Mouse (Mus musculus) forebrain, postnatal 0 days (tissue): ENCODE data around the gene Fads6. TPM values are rescaled to one million over a fixed set of nuclear protein-coding genes. Genes with fewer than 3 reads are reported as not detected.
A peak's percentile ranks its signal among the peaks of the same experiment; 100 is the strongest.

Source experiments
- ATAC-seq: fragments of 200-750 bp; cut with Nextera tagmentation; 2 replicates; pipeline ENCODE4 v1.8.0; 2017; ENCODE audit warnings: mild to moderate bottlenecking, moderate library complexity
- DNase-seq: peaks from one replicate; pipeline ENCODE4 v3.0.0-alpha.2; 2015
- H3K27ac ChIP-seq: fragments of 300-500 bp; sonication (generic); 2 replicates; pipeline ENCODE4 v1.5.1; 2014; ENCODE audit warnings: low read depth, mild to moderate bottlenecking, antibody characterized with exemption, low read length, moderate library complexity, mixed read lengths
- H3K27me3 ChIP-seq: fragments of 300-500 bp; sonication (generic); 2 replicates; pipeline ENCODE4 v1.6.1; 2014; ENCODE audit warnings: mild to moderate bottlenecking, low read length, mixed read lengths; ENCODE audit not compliant: insufficient read depth
- H3K36me3 ChIP-seq: fragments of 300-500 bp; sonication (generic); 2 replicates; pipeline ENCODE4 v1.6.1; 2014; ENCODE audit warnings: mild to moderate bottlenecking, moderate library complexity; ENCODE audit not compliant: insufficient read depth
- H3K4me1 ChIP-seq: fragments of 300-500 bp; sonication (generic); 2 replicates; pipeline ENCODE4 v1.6.1; 2014; ENCODE audit warnings: antibody characterized with exemption; ENCODE audit not compliant: insufficient read depth
- H3K4me2 ChIP-seq: fragments of 300-500 bp; sonication (generic); 2 replicates; pipeline ENCODE4 v1.6.1; 2014; ENCODE audit warnings: low read depth, mild to moderate bottlenecking, moderate library complexity
- H3K4me3 ChIP-seq: fragments of 300-500 bp; sonication (generic); 2 replicates; pipeline ENCODE4 v1.5.1; 2014; ENCODE audit warnings: low read depth, low read length, mixed read lengths
- H3K9ac ChIP-seq: fragments of 300-500 bp; sonication (generic); 2 replicates; pipeline ENCODE4 v1.6.1; 2014; ENCODE audit warnings: mild to moderate bottlenecking
- H3K9me3 ChIP-seq: fragments of 300-500 bp; sonication (generic); 2 replicates; pipeline ENCODE4 v1.6.1; 2016; ENCODE audit warnings: low read length
- CTCF ChIP-seq: sonication (generic); IDR thresholded peaks from 2 replicates; pipeline ENCODE4 v1.5.1; 2016; ENCODE audit warnings: antibody characterized with exemption, control low read depth, low read depth
- WGBS: fragments of 180-500 bp; shearing (Covaris S2); extraction: QIAGEN DNeasy Blood & Tissue Kit; methylation state at CpG from one replicate; pipeline ENCODE4 v1.1.7; 2014; 5-methylcytosine and 5-hydroxymethylcytosine counted together
- polyA plus RNA-seq: library from polyadenylated mRNA; unstranded; fragments of >200 nt; fragmentation: Nextera tagmentation; extraction: Ambion mirVana; gene quantifications from 2 replicates; pipeline ENCODE4 v1.2.1, GENCODE M21; 2015
- total RNA-seq: library from RNA; depleted of rRNA; stranded (reverse); fragments of >200 nt; gene quantifications from 2 replicates; pipeline ENCODE4 v1.2.3, GENCODE M21; 2014

The Fads6 gene
- total and polyA plus RNA-seq, 2 experiments from 2014 or later, result 0.48 to 6.5 TPM

DNA sequence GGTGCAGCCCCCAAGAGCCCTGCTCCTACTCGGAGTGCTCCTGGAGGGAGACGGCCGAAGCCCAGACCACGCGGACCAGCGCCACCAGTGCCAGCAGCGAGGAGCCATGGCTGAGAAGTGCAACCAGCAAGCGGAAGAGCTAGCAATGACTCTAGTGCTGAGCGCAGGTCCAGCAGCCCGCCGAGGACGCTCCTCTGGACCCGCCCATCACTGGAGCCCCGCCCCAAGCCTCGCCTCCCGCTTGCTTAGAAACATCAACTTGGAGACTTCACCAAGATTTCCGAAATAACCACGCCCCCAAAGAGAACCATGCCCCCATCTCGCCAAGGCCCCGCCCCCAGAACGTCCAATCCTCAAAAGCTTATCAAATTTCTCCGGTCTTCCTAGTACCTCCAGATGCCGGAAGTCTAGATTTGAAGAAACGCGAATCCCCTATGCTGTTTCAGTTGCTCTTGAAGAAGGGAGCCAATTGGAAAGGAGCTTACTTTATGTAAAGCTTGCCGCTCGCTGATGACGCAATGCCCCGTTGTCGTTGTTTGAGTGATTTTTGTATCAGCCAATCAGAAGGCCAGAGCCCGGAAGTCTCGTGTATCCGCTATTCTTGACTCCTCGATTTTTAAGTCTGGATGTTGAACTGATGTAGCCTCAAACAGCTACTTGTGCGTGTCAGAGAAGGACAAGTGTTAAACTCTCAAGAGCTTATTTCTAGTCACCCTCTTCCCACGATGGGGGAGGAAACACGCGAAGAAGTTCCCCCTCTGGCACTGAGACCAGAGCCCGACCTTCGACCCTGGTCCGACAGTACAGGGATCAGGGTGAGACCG is 20.5 kb downstream of the Fads6 start, which contains the start of gene Fdxr:
Gene Fdxr (minus strand): TSS at position 271 of the 824 bp plus-strand sequence.
- Histone ChIP-seq H3K4me2 (peak within 1 kb of the TSS; percentile 79), H3K36me3 (peaks cover under 1% of the 10 kb centered on the region; the same call in 1 of the 2 replicates), H3K27ac (peak within 1 kb of the TSS; percentile 88), H3K4me1 (0 out of 2 replicates have a peak, but pooled peaks cover 6% of the 10 kb centered on the region), H3K9ac (peak within 1 kb of the TSS; percentile 77), H3K27me3 (no peaks in the 10 kb centered on the region), H3K9me3 (no peaks in the 10 kb centered on the region), H3K4me3 (peak within 1 kb of the TSS; percentile 74)
- ATAC-seq (peak; percentile 96), DNase-seq (peak; percentile 99)
- WGBS, result under 1% methylated on average over 42 of the region's 42 CpGs
- TF ChIP-seq CTCF, result peak; percentile 48

GRCm38 (mm10) chr11:115275954-115276353 is 21.5 kb downstream of the Fads6 start:
- no peaks in the 10 kb centered on the region for H3K27me3 ChIP-seq
- H3K4me3 ChIP-seq, result peak overlapping the region; percentile 74
- peaks cover 6% of the 10 kb centered on the region; the same call in 1 of the 2 replicates for H3K36me3 ChIP-seq
- H3K27ac ChIP-seq, result 0 out of 2 replicates have a peak overlapping the region, but pooled peaks have one; percentile 88
- H3K4me2 ChIP-seq, result peak overlapping the region; percentile 78
- 47% methylated on average over 3 of the region's 3 CpGs for WGBS
- 0 out of 2 replicates have a peak, but pooled peaks cover 6% of the 10 kb centered on the region for H3K4me1 ChIP-seq
- peak overlapping the region; percentile 77 for H3K9ac ChIP-seq
- H3K9me3 ChIP-seq, result no peaks in the 10 kb centered on the region
- no peak for TF ChIP-seq CTCF
- ATAC-seq, result no peak
- DNase-seq, result no peak

DNA sequence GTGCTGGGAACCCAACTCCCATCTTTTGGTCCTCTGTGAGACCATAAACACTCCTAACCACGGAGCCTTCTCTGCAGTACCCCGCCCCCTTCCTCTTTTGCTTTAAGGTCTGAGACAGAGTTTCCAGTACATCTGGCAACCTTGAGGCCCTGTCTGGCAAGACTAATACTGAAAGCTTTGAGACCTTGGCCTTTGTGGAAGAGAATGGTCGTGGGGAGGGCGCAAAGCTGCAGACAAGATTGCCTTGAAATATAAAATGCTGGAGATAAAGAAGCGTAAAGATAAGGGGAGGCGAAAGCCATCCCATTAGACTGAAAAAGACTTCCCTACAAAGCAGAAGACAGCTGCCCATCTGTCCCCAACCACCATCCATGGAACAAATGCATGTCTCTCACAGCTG is 22.0 kb downstream of the Fads6 start:
- WGBS, result 88% methylated on average over 6 of the region's 6 CpGs
- Histone ChIP-seq H3K36me3 (peaks cover 6% of the 10 kb centered on the region; the same call in 1 of the 2 replicates), H3K27ac (no peak overlapping the region), H3K9me3 (no peaks in the 10 kb centered on the region), H3K27me3 (no peaks in the 10 kb centered on the region), H3K4me1 (0 out of 2 replicates have a peak, but pooled peaks cover 6% of the 10 kb centered on the region), H3K9ac (no peak overlapping the region), H3K4me3 (no peak overlapping the region), H3K4me2 (peak overlapping the region; percentile 78)
- DNase-seq (no peak), ATAC-seq (no peak)
- no peak for TF ChIP-seq CTCF

DNA sequence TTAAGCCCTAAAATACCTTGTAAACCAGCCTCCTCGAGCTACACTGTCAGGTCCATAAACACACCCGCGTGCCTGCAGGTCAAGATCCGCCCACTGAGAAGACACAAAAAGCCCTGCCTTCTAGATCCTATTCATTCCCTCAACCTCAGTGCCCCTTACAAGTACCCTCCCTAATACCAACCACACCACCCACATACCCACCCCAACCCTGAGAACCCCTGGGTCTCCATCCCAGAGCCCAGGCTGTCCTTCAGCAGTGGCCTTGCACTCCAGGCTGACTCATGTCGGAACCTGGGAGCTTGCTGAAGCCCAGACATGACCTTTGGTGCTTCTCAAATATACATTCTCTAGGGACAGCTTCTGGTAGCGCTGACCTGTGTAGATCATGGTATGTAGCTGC is 22.7 kb downstream of the Fads6 start:
- no peaks in the 10 kb centered on the region for H3K27me3 ChIP-seq
- H3K4me2 ChIP-seq, result no peak overlapping the region
- H3K4me3 ChIP-seq, result no peak overlapping the region
- no peak for TF ChIP-seq CTCF
- no peaks in the 10 kb centered on the region for H3K9me3 ChIP-seq
- peaks cover 6% of the 10 kb centered on the region; the same call in 1 of the 2 replicates for H3K36me3 ChIP-seq
- H3K9ac ChIP-seq, result no peak overlapping the region
- no peak for ATAC-seq
- H3K4me1 ChIP-seq, result 0 out of 2 replicates have a peak, but pooled peaks cover 6% of the 10 kb centered on the region
- no peak overlapping the region for H3K27ac ChIP-seq
- no peak for DNase-seq
- 96% methylated on average over 6 of the region's 6 CpGs for WGBS

GRCm38 (mm10) chr11:115274178-115274577 is 23.3 kb downstream of the Fads6 start:
- TF ChIP-seq CTCF, result no peak
- H3K9me3 ChIP-seq, result no peaks in the 10 kb centered on the region
- H3K27me3 ChIP-seq, result no peaks in the 10 kb centered on the region
- H3K4me3 ChIP-seq, result no peak overlapping the region
- H3K27ac ChIP-seq, result no peak overlapping the region
- H3K4me1 ChIP-seq, result 0 out of 2 replicates have a peak, but pooled peaks cover 6% of the 10 kb centered on the region
- H3K4me2 ChIP-seq, result no peak overlapping the region
- no peak for DNase-seq
- no peak overlapping the region for H3K9ac ChIP-seq
- 93% methylated on average over 7 of the region's 7 CpGs for WGBS
- peaks cover 11% of the 10 kb centered on the region for H3K36me3 ChIP-seq
- ATAC-seq, result no peak

DNA sequence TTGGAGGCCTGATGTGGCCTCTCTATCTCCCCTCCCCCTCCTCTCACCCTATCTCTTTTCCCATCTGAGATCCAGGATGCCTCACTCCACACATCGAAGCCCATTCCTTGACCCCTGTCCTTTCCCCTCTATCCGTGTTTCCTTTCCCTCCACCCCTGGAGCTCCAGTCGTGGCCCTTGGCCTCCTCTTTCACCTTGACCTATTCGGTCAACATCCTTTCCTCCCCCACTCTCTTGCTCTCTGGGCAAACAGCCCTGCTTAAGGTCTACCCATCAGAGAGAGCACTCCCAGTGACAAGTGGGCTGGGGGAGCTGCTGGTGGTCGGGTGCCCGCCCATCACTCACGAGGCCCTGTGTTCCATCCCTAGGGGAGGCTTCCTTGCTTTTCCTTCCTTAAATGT is 23.7 kb downstream of the Fads6 start:
- DNase-seq (no peak), ATAC-seq (no peak)
- no peak for TF ChIP-seq CTCF
- Histone ChIP-seq H3K36me3 (peaks cover 16% of the 10 kb centered on the region), H3K4me3 (no peak overlapping the region), H3K27ac (no peak overlapping the region), H3K27me3 (no peaks in the 10 kb centered on the region), H3K4me1 (0 out of 2 replicates have a peak, but pooled peaks cover 6% of the 10 kb centered on the region), H3K9me3 (no peaks in the 10 kb centered on the region), H3K4me2 (no peak overlapping the region), H3K9ac (no peak overlapping the region)
- 75% methylated on average over 7 of the region's 7 CpGs for WGBS

- 75% methylated on average over 10 of the region's 10 CpGs for WGBS
Observed at GRCm38 (mm10) chr11:115272894-115273498, 24.5 kb downstream of the Fads6 start.

More at GRCm38 (mm10) chr11:115272894-115273498, 24.5 kb downstream of the Fads6 start:
- peaks cover 23% of the 10 kb centered on the region for H3K36me3 ChIP-seq
- H3K4me1 ChIP-seq, result 0 out of 2 replicates have a peak, but pooled peaks cover 6% of the 10 kb centered on the region
- TF ChIP-seq CTCF, result no peak
- no peak overlapping the region for H3K27ac ChIP-seq
- ATAC-seq (no peak), DNase-seq (no peak)
- no peak overlapping the region for H3K4me3 ChIP-seq
- H3K27me3 ChIP-seq, result peaks cover 6% of the 10 kb centered on the region
- H3K9me3 ChIP-seq, result no peaks in the 10 kb centered on the region
- H3K9ac ChIP-seq, result no peak overlapping the region
- no peak overlapping the region for H3K4me2 ChIP-seq
